Mouse (Mus musculus): ENCODE measurements at regions not wholly inside any gene's neighbourhood (a gene's known extent, or its start where the extent isn't known, plus 50 kb on each side); places are given as distances from the start of the nearest gene placed in this dataset.

DNA sequence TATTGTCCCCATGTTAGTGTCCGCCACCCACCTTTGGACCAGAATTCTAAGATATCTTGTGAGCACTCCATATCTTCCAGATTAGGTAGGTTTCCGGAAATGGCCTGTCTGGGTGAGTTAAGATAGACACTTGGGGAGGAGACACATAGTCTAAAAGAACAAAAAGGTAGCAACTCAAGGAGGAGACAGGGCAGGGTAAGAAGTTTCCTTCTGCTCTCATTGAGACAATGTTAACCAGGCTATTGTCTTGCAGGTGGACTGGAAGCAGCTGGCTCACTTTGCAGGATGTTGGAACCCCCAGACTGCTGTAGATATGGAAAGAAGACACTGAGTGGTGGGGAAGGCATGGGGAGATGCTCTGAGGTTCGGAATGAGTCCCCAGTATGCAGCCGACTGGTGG lies 1291.5 kb upstream of the A1bg start:
- no peak for DNase-seq
- no peak overlapping the region for H3K4me3 ChIP-seq (replicated peaks; ENCODE audit: insufficient read depth, low read depth, low read length)
- TF ChIP-seq POLR2A (IDR thresholded peaks at IDR 0.05; ENCODE audit: borderline replicate concordance, insufficient read depth, low read length) = no peak
- TF ChIP-seq CTCF (IDR thresholded peaks at IDR 0.05; ENCODE audit: borderline replicate concordance, insufficient read depth, low read depth, low read length) = no peak
- H3K27me3 ChIP-seq (ENCODE audit: control insufficient read depth, insufficient read depth, low read length) = no peaks in the 10 kb centered on the region; the same call in 1 of the 2 replicates
- 98% methylated on average over 4 of the region's 4 CpGs for WGBS
- no peak overlapping the region for H3K27ac ChIP-seq (ENCODE audit: insufficient read depth, low read length)
- no peaks in the 10 kb centered on the region for H3K4me1 ChIP-seq (ENCODE audit: control insufficient read depth, insufficient read depth, low read length)

GRCm38 (mm10) chr15:62212283-62212910 lies 1289.6 kb upstream of the A1bg start:
- DNase-seq = no peak
- no peaks in the 10 kb centered on the region; the same call in 1 of the 2 replicates for H3K27me3 ChIP-seq (ENCODE audit: control insufficient read depth, insufficient read depth, low read length)
- H3K27ac ChIP-seq (ENCODE audit: insufficient read depth, low read length) = no peak overlapping the region
- H3K4me1 ChIP-seq (ENCODE audit: control insufficient read depth, insufficient read depth, low read length) = peaks cover 6% of the 10 kb centered on the region
- 41% methylated on average over 5 of the region's 5 CpGs for WGBS
- H3K4me3 ChIP-seq (replicated peaks; ENCODE audit: insufficient read depth, low read depth, low read length) = no peak overlapping the region
- TF ChIP-seq CTCF (IDR thresholded peaks at IDR 0.05; ENCODE audit: borderline replicate concordance, insufficient read depth, low read depth, low read length) = no peak
- TF ChIP-seq POLR2A (IDR thresholded peaks at IDR 0.05; ENCODE audit: borderline replicate concordance, insufficient read depth, low read length) = no peak

DNA sequence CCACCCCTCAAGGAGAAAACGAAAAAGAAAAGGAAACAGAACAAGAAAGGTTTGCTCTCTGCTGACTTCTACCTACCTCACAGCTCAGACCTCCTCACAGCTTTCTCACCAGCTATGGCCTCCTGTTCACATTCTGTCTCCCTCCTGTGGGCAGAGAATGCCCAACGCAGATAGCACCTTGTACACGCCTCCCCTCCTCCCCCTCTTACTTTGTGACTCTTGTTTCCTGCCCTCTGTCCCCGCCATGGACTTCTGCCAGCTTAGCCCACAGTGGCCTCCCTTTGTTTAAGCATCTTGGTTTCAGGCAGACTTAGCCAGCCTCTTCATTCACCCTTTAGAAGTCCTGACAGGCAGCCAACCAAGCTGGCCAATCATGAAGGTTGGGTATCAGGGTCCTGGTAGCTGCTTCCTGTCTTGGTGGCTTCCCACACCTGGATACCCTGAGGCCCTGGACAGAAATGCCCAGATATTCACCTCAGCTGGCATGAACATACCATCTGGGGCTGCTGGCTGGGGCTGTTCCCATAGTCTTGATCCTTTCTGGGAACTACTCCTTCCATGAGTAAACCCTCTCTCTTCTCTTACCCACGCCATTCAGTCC lies 1287.2 kb upstream of the A1bg start:
- no peak for DNase-seq
- no peak for TF ChIP-seq CTCF (IDR thresholded peaks at IDR 0.05; ENCODE audit: borderline replicate concordance, insufficient read depth, low read depth, low read length)
- no peak for TF ChIP-seq POLR2A (IDR thresholded peaks at IDR 0.05; ENCODE audit: borderline replicate concordance, insufficient read depth, low read length)
- no peak overlapping the region for H3K4me3 ChIP-seq (replicated peaks; ENCODE audit: insufficient read depth, low read depth, low read length)
- no peak overlapping the region for H3K27ac ChIP-seq (ENCODE audit: insufficient read depth, low read length)
- H3K4me1 ChIP-seq (ENCODE audit: control insufficient read depth, insufficient read depth, low read length) = peaks cover 15% of the 10 kb centered on the region
- no peaks in the 10 kb centered on the region; the same call in 1 of the 2 replicates for H3K27me3 ChIP-seq (ENCODE audit: control insufficient read depth, insufficient read depth, low read length)
- 62% methylated on average over 5 of the region's 5 CpGs for WGBS

DNA sequence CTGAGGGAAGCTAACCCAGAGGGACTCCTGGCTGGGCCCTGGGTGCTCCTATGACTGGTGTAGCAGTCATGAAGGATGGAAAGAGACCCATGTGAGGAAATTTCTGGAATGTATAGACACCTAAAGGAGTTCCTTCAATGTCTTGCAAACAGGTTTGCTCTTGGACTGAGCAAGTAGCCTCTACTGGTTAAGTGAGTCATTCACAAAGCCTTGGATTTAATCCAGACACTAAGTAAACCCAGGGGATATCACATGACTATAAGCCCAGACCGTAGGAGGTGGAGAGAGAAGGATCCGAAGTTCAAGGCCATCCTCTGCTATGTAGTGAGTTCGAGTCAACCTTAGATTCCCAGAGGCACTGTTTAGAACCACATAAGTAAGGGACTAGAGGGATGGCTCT lies 1286.5 kb upstream of the A1bg start:
- Histone ChIP-seq H3K27me3 (ENCODE audit: control insufficient read depth, insufficient read depth, low read length) (no peaks in the 10 kb centered on the region; the same call in 1 of the 2 replicates), H3K4me1 (ENCODE audit: control insufficient read depth, insufficient read depth, low read length) (peaks cover 15% of the 10 kb centered on the region), H3K4me3 (replicated peaks; ENCODE audit: insufficient read depth, low read depth, low read length) (no peak overlapping the region), H3K27ac (ENCODE audit: insufficient read depth, low read length) (no peak overlapping the region)
- TF ChIP-seq POLR2A (IDR thresholded peaks at IDR 0.05; ENCODE audit: borderline replicate concordance, insufficient read depth, low read length) (no peak), CTCF (IDR thresholded peaks at IDR 0.05; ENCODE audit: borderline replicate concordance, insufficient read depth, low read depth, low read length) (no peak)
- WGBS = 91% methylated on average over 3 of the region's 3 CpGs
- no peak for DNase-seq

GRCm38 (mm10) chr15:62206502-62206902 lies 1283.7 kb upstream of the A1bg start:
- peak; percentile 70 to 77 for DNase-seq
- no peak overlapping the region for H3K4me3 ChIP-seq (replicated peaks; ENCODE audit: insufficient read depth, low read depth, low read length)
- TF ChIP-seq POLR2A (IDR thresholded peaks at IDR 0.05; ENCODE audit: borderline replicate concordance, insufficient read depth, low read length) (no peak), CTCF (IDR thresholded peaks at IDR 0.05; ENCODE audit: borderline replicate concordance, insufficient read depth, low read depth, low read length) (no peak)
- peaks cover 15% of the 10 kb centered on the region for H3K4me1 ChIP-seq (ENCODE audit: control insufficient read depth, insufficient read depth, low read length)
- 16% methylated on average over 4 of the region's 4 CpGs for WGBS
- H3K27me3 ChIP-seq (ENCODE audit: control insufficient read depth, insufficient read depth, low read length) = no peaks in the 10 kb centered on the region; the same call in 1 of the 2 replicates
- H3K27ac ChIP-seq (ENCODE audit: insufficient read depth, low read length) = no peak overlapping the region

- no peak for TF ChIP-seq POLR2A (IDR thresholded peaks at IDR 0.05; ENCODE audit: borderline replicate concordance, insufficient read depth, low read length)
- no peak for TF ChIP-seq CTCF (IDR thresholded peaks at IDR 0.05; ENCODE audit: borderline replicate concordance, insufficient read depth, low read depth, low read length)
- H3K27ac ChIP-seq (ENCODE audit: insufficient read depth, low read length) = no peak overlapping the region
- H3K4me1 ChIP-seq (ENCODE audit: control insufficient read depth, insufficient read depth, low read length) = peaks cover 15% of the 10 kb centered on the region
- 76% methylated on average over 18 of the region's 18 CpGs for WGBS
- H3K4me3 ChIP-seq (replicated peaks; ENCODE audit: insufficient read depth, low read depth, low read length) = no peak overlapping the region
- DNase-seq = no peak
- no peaks in the 10 kb centered on the region; the same call in 1 of the 2 replicates for H3K27me3 ChIP-seq (ENCODE audit: control insufficient read depth, insufficient read depth, low read length)
Measured at GRCm38 (mm10) chr15:62203951-62204905, 1281.4 kb upstream of the A1bg start.

DNA sequence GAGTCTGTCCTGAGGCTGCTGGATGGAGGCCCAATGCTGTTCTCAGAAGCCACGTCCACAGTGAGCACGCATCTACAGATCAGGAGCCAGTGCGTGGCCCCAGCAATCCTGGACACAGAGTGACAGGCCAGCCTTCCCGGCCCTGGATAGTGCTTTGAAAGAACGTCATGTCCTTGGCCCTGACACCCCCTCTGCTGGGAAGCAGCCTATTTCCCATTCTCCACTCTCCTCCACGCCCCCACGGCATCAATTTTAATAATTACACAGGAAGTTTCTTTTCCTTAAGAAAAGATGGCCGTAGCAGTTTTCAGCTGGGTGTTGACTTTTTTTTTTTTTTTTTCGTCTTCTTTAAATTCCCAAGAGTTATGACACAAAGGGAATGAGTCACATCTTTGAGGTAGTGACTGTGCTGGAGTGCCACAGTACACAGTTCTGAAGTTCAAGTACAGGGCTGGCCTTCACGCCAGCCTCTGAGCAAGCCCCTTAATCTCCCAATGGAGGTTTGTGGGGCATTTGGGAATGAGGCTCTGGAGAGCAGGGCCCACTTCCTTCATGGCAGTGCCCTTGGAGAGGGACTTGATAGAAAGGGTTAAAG lies 1280.1 kb upstream of the A1bg start:
- Histone ChIP-seq H3K27ac (ENCODE audit: insufficient read depth, low read length) (no peak overlapping the region), H3K27me3 (ENCODE audit: control insufficient read depth, insufficient read depth, low read length) (no peaks in the 10 kb centered on the region; the same call in 1 of the 2 replicates), H3K4me1 (ENCODE audit: control insufficient read depth, insufficient read depth, low read length) (peaks cover 12% of the 10 kb centered on the region), H3K4me3 (replicated peaks; ENCODE audit: insufficient read depth, low read depth, low read length) (no peak overlapping the region)
- DNase-seq = no peak
- no peak for TF ChIP-seq POLR2A (IDR thresholded peaks at IDR 0.05; ENCODE audit: borderline replicate concordance, insufficient read depth, low read length)
- no peak for TF ChIP-seq CTCF (IDR thresholded peaks at IDR 0.05; ENCODE audit: borderline replicate concordance, insufficient read depth, low read depth, low read length)
- 86% methylated on average over 10 of the region's 10 CpGs for WGBS

Measured in cerebellum, adult 2 months (tissue).